Mouse (Mus musculus) kidney, adult 2 months (tissue): ENCODE measurements around the gene Arhgap21.

ENCODE experiments used
- CTCF ChIP-seq: fragments of 200-500 bp; conservative IDR thresholded peaks from 2 replicates; pipeline ENCODE4 v1.5.1; 2011; ENCODE audit warnings: low read depth, mild to moderate bottlenecking, control low read depth, low read length, moderate library complexity, mixed read lengths; ENCODE audit not compliant: insufficient read depth, insufficient read length
- POLR2A ChIP-seq: fragments of 200-500 bp; IDR thresholded peaks from one replicate; pipeline ENCODE4 v1.6.1; 2011; ENCODE audit warnings: low read depth, low read length, control low read depth

GRCm38 (mm10) chr2:20894100-20894690, 74.5 kb downstream of the Arhgap21 start:
- TF ChIP-seq CTCF = peak; percentile 61
- no peak for TF ChIP-seq POLR2A
